8 mouse cellular contexts compared by ENCODE assay signal in the genomic region with DNA sequence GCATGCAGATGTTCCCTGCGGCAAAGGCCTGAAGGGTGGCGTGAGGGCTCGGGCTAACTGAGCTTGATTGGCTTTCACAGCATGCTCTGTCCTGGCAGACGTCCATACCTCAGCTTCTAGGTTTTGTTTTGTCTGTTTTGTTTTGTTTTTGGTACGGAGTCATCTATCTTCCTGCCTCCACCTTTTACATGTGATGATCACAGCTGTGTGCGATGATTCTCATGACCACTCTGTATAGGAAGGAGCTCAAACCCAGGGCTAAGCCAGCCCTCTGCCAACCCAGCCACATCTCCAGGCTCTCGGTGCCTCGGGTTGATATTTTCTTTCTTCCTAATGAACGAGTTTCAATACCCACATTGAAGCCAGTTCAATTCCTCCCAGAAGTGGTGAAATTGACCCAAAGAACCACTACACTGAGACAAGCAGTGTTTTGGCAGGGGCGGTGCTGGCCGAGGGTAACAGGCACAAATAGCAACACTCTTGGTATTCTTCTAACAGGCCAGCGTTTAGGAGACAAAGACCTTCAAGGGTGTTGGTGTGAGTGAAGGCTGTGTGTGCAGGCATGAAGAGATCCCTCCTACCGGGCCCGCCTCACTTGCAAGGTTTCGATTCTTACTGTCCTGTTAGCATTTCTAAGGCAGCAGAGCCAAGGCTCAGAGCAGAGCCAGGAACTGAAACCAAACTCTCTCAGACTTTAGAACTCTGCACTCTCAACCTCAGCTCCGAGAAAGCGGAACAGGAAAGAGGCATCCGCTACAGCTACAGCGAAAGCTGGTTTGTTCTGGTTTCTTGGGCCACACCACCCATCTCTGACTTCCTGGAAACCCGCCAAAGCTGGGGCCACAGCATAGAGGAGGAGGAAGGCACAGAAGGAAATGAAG. TPM values are rescaled to one million over a fixed set of nuclear protein-coding genes. Genes with fewer than 3 reads are reported as not detected.
A peak's percentile ranks its signal among the peaks of the same experiment; 100 is the strongest.
DNase-seq lines count a peak whose midpoint lies in the region; ATAC-seq and TF ChIP-seq lines count a peak whose summit lies in the region.

No protein-coding gene starts in this region.

- peaks cover 5% of the 10 kb centered on the region; the same call in 1 of the 2 replicates for H3K9me3 ChIP-seq in intestine, postnatal 0 days (ENCODE audit: control insufficient read depth)
- peaks cover 6% of the 10 kb centered on the region; the same call in 1 of the 2 replicates for H3K9me3 ChIP-seq in liver, embryonic 15.5 days (replicated peaks)

- H3K27ac ChIP-seq in intestine, postnatal 0 days (ENCODE audit: low read depth, low read length), result peak overlapping the region; percentile 86
- H3K27ac ChIP-seq in liver, embryonic 15.5 days (replicated peaks), result peak overlapping the region; percentile 85

- ATAC-seq in intestine, postnatal 0 days, result peak; percentile 86
- ATAC-seq in liver, embryonic 15.5 days (ENCODE audit: insufficient read depth), result peak; percentile 75

- peak overlapping the region; percentile 9; the same call in 1 of the 2 replicates for H3K4me2 ChIP-seq in intestine, postnatal 0 days (replicated peaks; ENCODE audit: low read depth)
- H3K4me2 ChIP-seq in liver, embryonic 15.5 days, result peak overlapping the region; percentile 63

- H3K36me3 ChIP-seq in intestine, postnatal 0 days (ENCODE audit: control insufficient read depth, insufficient read depth), result peaks cover 20% of the 10 kb centered on the region
- H3K36me3 ChIP-seq in liver, embryonic 15.5 days (replicated peaks), result peaks cover 15% of the 10 kb centered on the region

- H3K27me3 ChIP-seq in intestine, postnatal 0 days (replicated peaks; ENCODE audit: control insufficient read depth, insufficient read depth, low read length), result no peaks in the 10 kb centered on the region
- H3K27me3 ChIP-seq in liver, embryonic 15.5 days, result no peaks in the 10 kb centered on the region

- no peaks in the 10 kb centered on the region; the same call in 1 of the 2 replicates for H3K4me1 ChIP-seq in intestine, postnatal 0 days (replicated peaks; ENCODE audit: control insufficient read depth, insufficient read depth, low read length)
- H3K4me1 ChIP-seq in liver, embryonic 15.5 days (replicated peaks), result peaks cover 56% of the 10 kb centered on the region

- DNase-seq in right cerebral cortex, postnatal 10 days (ENCODE audit: low spot score in 2 of 2), result peak; percentile 73 to 75
- no peak for DNase-seq in right cerebral cortex, postnatal 36 days (ENCODE audit: low spot score in 2 of 2)
- DNase-seq in adrenal gland, postnatal 36 days, result peak; percentile 70 to 75
- peak; percentile 57 to 59 for DNase-seq in gastrocnemius, postnatal 36 days
- DNase-seq in skeletal muscle tissue, adult 2 months (ENCODE audit: low read depth, low spot score), result peak; percentile 88
- no peak for DNase-seq in cerebellum, adult 9-10 months

- TF ChIP-seq CTCF in intestine, postnatal 0 days (IDR thresholded peaks at IDR 0.05; ENCODE audit: low read depth), result no peak

- H3K9ac ChIP-seq in intestine, postnatal 0 days (ENCODE audit: low read depth, low read length), result no peak overlapping the region
- peak overlapping the region; percentile 28 for H3K9ac ChIP-seq in liver, embryonic 15.5 days

- H3K4me3 ChIP-seq in intestine, postnatal 0 days (ENCODE audit: low read depth, low read length), result no peak overlapping the region
- peak overlapping the region; percentile 48 for H3K4me3 ChIP-seq in liver, embryonic 15.5 days (replicated peaks)

- WGBS in intestine, postnatal 0 days, result 44% methylated on average over 20 of the region's 20 CpGs
- 26% methylated on average over 20 of the region's 20 CpGs for WGBS in liver, embryonic 15.5 days (ENCODE audit: insufficient replicate concordance)

- intact Hi-C loops in gastrocnemius, postnatal 36 days (cut with DNase I), result no loop called here

RNA-seq across cellular contexts. Expression of a gene that starts 15.8 kb away (rescaled TPM):
- 10 to 100 TPM; 28.9 to 44.8 TPM for total RNA-seq in adrenal gland, postnatal 36 days (2021)
- 10 to 100 TPM in 1 of 2 experiments, 1 to 10 TPM in 1; 7.7 to 10.3 TPM for total RNA-seq in gastrocnemius, postnatal 36 days (2021)
- polyA plus RNA-seq in intestine, postnatal 0 days (2015; fragmentation: Nextera tagmentation; extraction: Ambion mirVana), result 15.5 and 20.0 TPM in 2 replicates
- 16.0 and 16.1 TPM in 2 replicates for polyA plus RNA-seq in liver, embryonic 15.5 days (2015; fragmentation: Nextera tagmentation; extraction: Ambion mirVana)

Comparison
In these comparisons a context has a peak if more than half of its experiments do, and no peak if none do; other contexts are left out.
1. DNase-seq: peak in right cerebral cortex, postnatal 10 days (2 of 2), adrenal gland, postnatal 36 days (2 of 2), gastrocnemius, postnatal 36 days (2 of 2) and skeletal muscle tissue, adult 2 months (single experiment); none in right cerebral cortex, postnatal 36 days (0 of 2) and cerebellum, adult 9-10 months (single experiment).